Mouse (Mus musculus): ENCODE results near the gene Mapkap1. TPM values are rescaled to one million over a fixed set of nuclear protein-coding genes. Genes with fewer than 3 reads are reported as not detected.

Gene Mapkap1
- total RNA-seq, 2 experiments from 2014 or later: 66.4 to 75.9 TPM

GRCm38 (mm10) chr2:34605040-34605439 lies 198.5 kb downstream of the Mapkap1 start:
- intact Hi-C loops (cut with DNase I): no loop called here
- no peak for DNase-seq (ENCODE audit: extremely low spot score in 1 of 2, low spot score in 2 of 2)

GRCm38 (mm10) chr2:34608917-34609316 lies 202.3 kb downstream of the Mapkap1 start:
- DNase-seq (ENCODE audit: extremely low spot score in 1 of 2, low spot score in 2 of 2): no peak
- intact Hi-C loops (cut with DNase I): no loop called here

- DNase-seq (ENCODE audit: extremely low spot score in 1 of 2, low spot score in 2 of 2): no peak
Measured at GRCm38 (mm10) chr2:34609516-34609915, 202.9 kb downstream of the Mapkap1 start.

GRCm38 (mm10) chr2:34620778-34621415 lies 214.3 kb downstream of the Mapkap1 start:
- DNase-seq (ENCODE audit: extremely low spot score in 1 of 2, low spot score in 2 of 2): peak in 1 of 2 experiments; percentile 8
- intact Hi-C loops (cut with DNase I): no loop called here

More at GRCm38 (mm10) chr2:34609516-34609915, 202.9 kb downstream of the Mapkap1 start:
- intact Hi-C loops (cut with DNase I): no loop called here

GRCm38 (mm10) chr2:34621485-34621884 lies 214.9 kb downstream of the Mapkap1 start:
- intact Hi-C loops (cut with DNase I): no loop called here
- DNase-seq (ENCODE audit: extremely low spot score in 1 of 2, low spot score in 2 of 2): peak in 1 of 2 experiments; percentile 8

GRCm38 (mm10) chr2:34622518-34622917 lies 215.9 kb downstream of the Mapkap1 start:
- peak in 1 of 2 experiments; percentile 14 for DNase-seq (ENCODE audit: extremely low spot score in 1 of 2, low spot score in 2 of 2)

GRCm38 (mm10) chr2:34623181-34623580 lies 216.6 kb downstream of the Mapkap1 start:
- peak in 1 of 2 experiments; percentile 13 for DNase-seq (ENCODE audit: extremely low spot score in 1 of 2, low spot score in 2 of 2)
- intact Hi-C loops (cut with DNase I): no loop called here

More at GRCm38 (mm10) chr2:34622518-34622917, 215.9 kb downstream of the Mapkap1 start:
- intact Hi-C loops (cut with DNase I): no loop called here

- peak in 1 of 2 experiments; percentile 13 for DNase-seq (ENCODE audit: extremely low spot score in 1 of 2, low spot score in 2 of 2)
- intact Hi-C loops (cut with DNase I): no loop called here
Measured at GRCm38 (mm10) chr2:34624076-34624475, 217.5 kb downstream of the Mapkap1 start.

GRCm38 (mm10) chr2:34627328-34628226 lies 221.0 kb downstream of the Mapkap1 start:
- intact Hi-C loops (cut with DNase I): no loop called here
- peak in 1 of 2 experiments; percentile 38 for DNase-seq (ENCODE audit: extremely low spot score in 1 of 2, low spot score in 2 of 2)

GRCm38 (mm10) chr2:34628903-34629540 lies 222.5 kb downstream of the Mapkap1 start:
- intact Hi-C loops (cut with DNase I): no loop called here
- no peak for DNase-seq (ENCODE audit: extremely low spot score in 1 of 2, low spot score in 2 of 2)

GRCm38 (mm10) chr2:34629758-34630157 lies 223.2 kb downstream of the Mapkap1 start:
- DNase-seq (ENCODE audit: extremely low spot score in 1 of 2, low spot score in 2 of 2): no peak
- intact Hi-C loops (cut with DNase I): loop anchor here (10.0 kb wide), 2 partner anchors 255 to 805 kb away; partner anchors contain the start of gene Pbx3

GRCm38 (mm10) chr2:34630445-34630844 lies 223.9 kb downstream of the Mapkap1 start:
- no peak for DNase-seq (ENCODE audit: extremely low spot score in 1 of 2, low spot score in 2 of 2)
- intact Hi-C loops (cut with DNase I): loop anchor here (10.0 kb wide), 2 partner anchors 256 to 806 kb away; partner anchors contain the start of gene Pbx3

- intact Hi-C loops (cut with DNase I): loop anchor here (10.0 kb wide), 2 partner anchors 257 to 807 kb away; partner anchors contain the start of gene Pbx3
- DNase-seq (ENCODE audit: extremely low spot score in 1 of 2, low spot score in 2 of 2): no peak
Measured at GRCm38 (mm10) chr2:34632051-34632450, 225.5 kb downstream of the Mapkap1 start.

- intact Hi-C loops (cut with DNase I): loop anchor here (10.0 kb wide), 2 partner anchors 261 to 811 kb away; partner anchors contain the start of gene Pbx3
- no peak for DNase-seq (ENCODE audit: extremely low spot score in 1 of 2, low spot score in 2 of 2)
Measured at GRCm38 (mm10) chr2:34635249-34636165, 228.9 kb downstream of the Mapkap1 start.

GRCm38 (mm10) chr2:34638955-34639650 lies 232.5 kb downstream of the Mapkap1 start:
- intact Hi-C loops (cut with DNase I): loop anchor here (2.0 to 10.0 kb wide), 3 partner anchors 264 to 814 kb away; partner anchors contain the start of gene Pbx3
- peak; percentile 84 to 90 for DNase-seq (ENCODE audit: extremely low spot score in 1 of 2, low spot score in 2 of 2)

- intact Hi-C loops (cut with DNase I): loop anchor here (2.0 to 10.0 kb wide), 4 partner anchors 265 to 895 kb away; partner anchors contain the start of gene Pbx3
- DNase-seq (ENCODE audit: extremely low spot score in 1 of 2, low spot score in 2 of 2): no peak
Measured at GRCm38 (mm10) chr2:34639725-34640124, 233.2 kb downstream of the Mapkap1 start.

GRCm38 (mm10) chr2:34642351-34642750 lies 235.8 kb downstream of the Mapkap1 start:
- DNase-seq (ENCODE audit: extremely low spot score in 1 of 2, low spot score in 2 of 2): no peak
- intact Hi-C loops (cut with DNase I): loop anchor here (10.0 kb wide), 1 partner anchor 898 kb away; no protein-coding TSS in a partner anchor

Measured in left cerebral cortex, postnatal 10 days (tissue).